Mouse (Mus musculus): Measurements from ENCODE around the gene Smarca4. TPM values are rescaled to one million over a fixed set of nuclear protein-coding genes. Genes with fewer than 3 reads are reported as not detected.
A peak's percentile ranks its signal among the peaks of the same experiment; 100 is the strongest.
"Not testable (repeated sequence)": the region's sequence is repeated elsewhere in the genome, so short reads cannot be mapped to it uniquely, and the experiment has no call there.

Gene Smarca4
- polyA plus RNA-seq, 1 experiment from 2014 or later = 27.2 TPM

DNA sequence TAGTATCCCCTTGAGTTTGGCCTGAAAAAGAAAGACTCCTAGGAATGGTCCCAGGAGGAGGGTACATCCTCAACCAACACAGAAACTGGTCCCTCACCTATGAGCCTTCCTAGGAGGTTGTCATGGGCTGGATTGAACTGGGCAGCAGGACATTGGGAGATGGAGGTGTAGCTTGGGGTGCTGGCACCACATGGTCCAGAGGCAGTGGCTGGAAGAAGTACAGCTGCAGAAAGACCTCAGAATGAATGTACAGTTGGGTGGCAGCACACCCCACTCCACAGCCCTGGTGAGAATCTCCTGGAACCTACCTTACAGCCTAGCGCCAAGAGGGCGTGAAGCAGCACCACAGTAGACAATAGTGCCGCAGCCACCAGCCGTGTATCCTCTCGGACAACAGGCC is 26.4 kb upstream of the Smarca4 start:
- TF ChIP-seq EP300 (optimal IDR thresholded peaks at IDR 0.05) (no peak), CTCF (IDR thresholded peaks at IDR 0.05; ENCODE audit: low read depth) (no peak)
- Histone ChIP-seq H3K36me3 (ENCODE audit: control insufficient read depth, insufficient read depth, low read length) (peaks cover 46% of the 10 kb centered on the region), H3K4me3 (ENCODE audit: low read depth, low read length) (no peak overlapping the region), H3K4me1 (replicated peaks; ENCODE audit: control insufficient read depth, insufficient read depth) (no peaks in the 10 kb centered on the region), H3K9ac (ENCODE audit: low read length) (no peak overlapping the region), H3K9me3 (ENCODE audit: control insufficient read depth, low read length) (no peaks in the 10 kb centered on the region), H3K4me2 (replicated peaks; ENCODE audit: low read depth) (no peak overlapping the region), H3K27me3 (ENCODE audit: control insufficient read depth, insufficient read depth, low read length) (no peaks in the 10 kb centered on the region), H3K27ac (replicated peaks) (no peak overlapping the region)
- no peak for ATAC-seq (ENCODE audit: low FRiP score, low TSS enrichment)
- no peak for DNase-seq (ENCODE audit: low spot score)
- WGBS = 85% methylated on average over 5 of the region's 5 CpGs

GRCm38 (mm10) chr9:21591127-21591830 is 24.7 kb upstream of the Smarca4 start:
- peaks cover 31% of the 10 kb centered on the region for H3K36me3 ChIP-seq (ENCODE audit: control insufficient read depth, insufficient read depth, low read length)
- ATAC-seq (ENCODE audit: low FRiP score, low TSS enrichment) (no peak), DNase-seq (ENCODE audit: low spot score) (no peak)
- H3K4me2 ChIP-seq (replicated peaks; ENCODE audit: low read depth) = peak overlapping the region; percentile 97; the same call in 1 of the 2 replicates
- no peak overlapping the region for H3K4me3 ChIP-seq (ENCODE audit: low read depth, low read length)
- H3K27me3 ChIP-seq (ENCODE audit: control insufficient read depth, insufficient read depth, low read length) = no peaks in the 10 kb centered on the region
- H3K27ac ChIP-seq (replicated peaks) = 0 out of 2 replicates have a peak overlapping the region, but pooled peaks have one; percentile 78
- TF ChIP-seq EP300 (optimal IDR thresholded peaks at IDR 0.05) (no peak), CTCF (IDR thresholded peaks at IDR 0.05; ENCODE audit: low read depth) (no peak)
- no peaks in the 10 kb centered on the region for H3K4me1 ChIP-seq (replicated peaks; ENCODE audit: control insufficient read depth, insufficient read depth)
- 79% methylated on average over 6 of the region's 6 CpGs for WGBS
- no peak overlapping the region for H3K9ac ChIP-seq (ENCODE audit: low read length)
- no peaks in the 10 kb centered on the region for H3K9me3 ChIP-seq (ENCODE audit: control insufficient read depth, low read length)

DNA sequence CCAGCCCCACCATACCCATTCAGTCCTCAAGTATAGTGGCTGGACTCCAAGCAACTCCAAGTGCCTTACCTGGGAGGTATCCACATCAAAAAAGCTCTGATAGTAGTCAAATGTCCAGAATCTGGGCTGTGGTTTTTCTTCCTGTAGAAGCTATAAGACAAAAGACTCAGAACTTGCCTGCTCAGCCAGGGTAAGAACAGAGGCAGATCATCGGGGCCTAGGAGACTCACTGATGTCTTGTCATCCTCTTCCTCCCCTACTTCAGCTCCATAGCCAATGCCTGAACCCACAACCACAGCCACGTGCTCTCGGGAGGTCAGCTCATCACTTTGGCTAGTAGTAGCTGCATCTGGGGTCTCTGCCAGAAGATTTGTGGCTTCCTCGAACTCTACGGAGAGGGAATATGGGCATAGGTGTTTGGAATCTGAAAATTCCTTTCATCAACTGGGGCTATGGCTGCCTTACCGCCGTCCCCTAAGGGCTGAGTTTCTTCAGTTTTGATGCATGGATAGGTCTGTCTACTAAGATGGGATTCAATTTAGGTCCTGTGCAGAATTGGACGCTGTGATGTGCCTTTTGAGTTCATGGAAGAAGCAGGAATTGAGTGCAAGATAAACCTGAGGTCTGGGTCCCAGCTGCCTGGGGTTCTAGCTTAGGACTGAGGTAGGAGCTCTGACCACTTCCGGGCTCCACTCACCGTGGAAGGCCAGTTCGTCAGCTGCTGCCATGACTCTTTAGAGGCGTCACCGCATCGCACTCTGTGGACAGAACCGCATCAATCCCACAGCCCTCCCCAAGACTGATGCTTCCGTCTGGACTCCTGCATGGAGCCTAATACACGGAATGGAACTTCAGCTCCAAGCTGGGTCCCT is 23.9 kb upstream of the Smarca4 start:
- TF ChIP-seq CTCF (IDR thresholded peaks at IDR 0.05; ENCODE audit: low read depth) (no peak), EP300 (optimal IDR thresholded peaks at IDR 0.05) (no peak)
- H3K27ac ChIP-seq (replicated peaks) = peak overlapping the region; percentile 78
- H3K4me3 ChIP-seq (ENCODE audit: low read depth, low read length) = peak overlapping the region; percentile 76
- H3K9me3 ChIP-seq (ENCODE audit: control insufficient read depth, low read length) = no peaks in the 10 kb centered on the region
- peak overlapping the region; percentile 89 for H3K9ac ChIP-seq (ENCODE audit: low read length)
- WGBS = 14% methylated on average over 17 of the region's 17 CpGs
- no peaks in the 10 kb centered on the region for H3K4me1 ChIP-seq (replicated peaks; ENCODE audit: control insufficient read depth, insufficient read depth)
- no peaks in the 10 kb centered on the region for H3K27me3 ChIP-seq (ENCODE audit: control insufficient read depth, insufficient read depth, low read length)
- H3K36me3 ChIP-seq (ENCODE audit: control insufficient read depth, insufficient read depth, low read length) = peaks cover 24% of the 10 kb centered on the region
- peak overlapping the region; percentile 97 for H3K4me2 ChIP-seq (replicated peaks; ENCODE audit: low read depth)
- DNase-seq (ENCODE audit: low spot score) = no peak
- ATAC-seq (ENCODE audit: low FRiP score, low TSS enrichment) = peak; percentile 79

DNA sequence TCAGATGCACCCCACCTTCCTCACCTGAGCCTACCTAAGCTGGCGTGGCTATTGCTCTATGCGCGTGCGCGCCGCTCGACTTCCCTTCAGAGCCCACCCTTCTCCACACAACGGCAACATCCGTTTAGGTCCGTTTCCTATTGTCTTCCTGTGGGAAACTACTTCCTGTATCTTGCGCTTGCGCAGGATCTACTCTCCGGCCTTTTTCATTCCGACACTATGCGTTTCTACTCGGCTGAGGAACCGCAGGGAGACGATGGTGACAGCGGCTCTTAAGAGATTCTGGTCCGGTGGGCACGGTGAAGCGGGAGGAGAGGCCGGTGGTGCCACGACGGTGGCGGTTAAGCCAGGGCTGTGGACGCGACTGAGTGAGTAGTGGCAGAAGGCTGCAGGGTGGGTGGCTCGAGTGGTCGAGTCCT is 23.3 kb upstream of the Smarca4 start, which contains the start of the genes Timm29 and Yipf2:
Gene Timm29, plus strand, starts transcription at position 20 of the 419 bp plus-strand sequence.
Gene Yipf2, minus strand, starts transcription at position 126 of the 419 bp plus-strand sequence.
- TF ChIP-seq EP300 (optimal IDR thresholded peaks at IDR 0.05) (no peak), CTCF (IDR thresholded peaks at IDR 0.05; ENCODE audit: low read depth) (no peak)
- H3K4me3 ChIP-seq (ENCODE audit: low read depth, low read length) = peak within 1 kb of the TSS; percentile 76
- no peaks in the 10 kb centered on the region for H3K4me1 ChIP-seq (replicated peaks; ENCODE audit: control insufficient read depth, insufficient read depth)
- 0% methylated on average over 30 of the region's 30 CpGs for WGBS
- H3K27me3 ChIP-seq (ENCODE audit: control insufficient read depth, insufficient read depth, low read length) = no peaks in the 10 kb centered on the region
- H3K36me3 ChIP-seq (ENCODE audit: control insufficient read depth, insufficient read depth, low read length) = peaks cover 17% of the 10 kb centered on the region
- H3K9ac ChIP-seq (ENCODE audit: low read length) = peak within 1 kb of the TSS; percentile 89
- DNase-seq (ENCODE audit: low spot score) = peak; percentile 90
- H3K9me3 ChIP-seq (ENCODE audit: control insufficient read depth, low read length) = no peaks in the 10 kb centered on the region
- H3K27ac ChIP-seq (replicated peaks) = peak within 1 kb of the TSS; percentile 90
- ATAC-seq (ENCODE audit: low FRiP score, low TSS enrichment) = peak; percentile 93
- peak within 1 kb of the TSS; percentile 97 for H3K4me2 ChIP-seq (replicated peaks; ENCODE audit: low read depth)

DNA sequence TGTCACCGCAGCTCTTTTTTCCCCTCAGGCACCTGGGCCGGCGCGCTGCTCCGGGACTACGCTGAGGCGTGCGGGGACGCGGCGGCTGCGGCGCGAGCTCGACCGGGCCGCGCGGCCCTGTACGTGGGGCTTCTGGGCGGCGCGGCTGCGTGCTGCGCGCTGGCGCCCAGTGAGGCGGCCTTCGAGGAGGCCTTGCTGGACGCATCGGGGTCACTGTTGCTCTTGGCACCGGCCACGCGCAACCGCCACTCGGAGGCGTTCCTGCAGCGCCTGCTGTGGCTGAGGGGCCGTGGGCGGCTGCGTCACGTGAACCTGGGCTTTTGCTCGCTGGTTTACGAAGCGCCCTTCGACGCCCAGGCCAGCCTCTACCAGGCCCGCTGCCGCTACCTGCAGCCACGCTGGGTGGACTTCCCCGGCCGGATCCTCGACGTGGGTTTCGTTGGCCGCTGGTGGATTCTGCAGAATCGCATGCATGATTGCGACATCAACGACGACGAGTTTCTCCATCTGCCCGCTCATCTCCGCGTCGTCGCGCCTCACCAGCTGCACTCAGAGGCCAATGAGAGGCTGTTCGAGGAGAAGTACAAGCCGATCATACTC is 22.7 kb upstream of the Smarca4 start:
- TF ChIP-seq EP300 (optimal IDR thresholded peaks at IDR 0.05) = no peak
- no peak for TF ChIP-seq CTCF (IDR thresholded peaks at IDR 0.05; ENCODE audit: low read depth)
- WGBS = under 1% methylated on average over 69 of the region's 69 CpGs
- H3K36me3 ChIP-seq (ENCODE audit: control insufficient read depth, insufficient read depth, low read length) = peaks cover 15% of the 10 kb centered on the region

GRCm38 (mm10) chr9:21594350-21594749 is 21.6 kb upstream of the Smarca4 start:
- H3K4me3 ChIP-seq (ENCODE audit: low read depth, low read length); H3K9ac ChIP-seq (ENCODE audit: low read length); H3K9me3 ChIP-seq (ENCODE audit: control insufficient read depth, low read length); H3K36me3 ChIP-seq (ENCODE audit: control insufficient read depth, insufficient read depth, low read length); DNase-seq (ENCODE audit: low spot score); H3K27ac ChIP-seq (replicated peaks); ATAC-seq (ENCODE audit: low FRiP score, low TSS enrichment); H3K4me1 ChIP-seq (replicated peaks; ENCODE audit: control insufficient read depth, insufficient read depth); H3K27me3 ChIP-seq (ENCODE audit: control insufficient read depth, insufficient read depth, low read length): not testable (repeated sequence)
- 74% methylated on average over 8 of the region's 8 CpGs for WGBS
- H3K4me2 ChIP-seq (replicated peaks; ENCODE audit: low read depth) = peak overlapping the region; percentile 97

More for the DNA sequence above, 22.7 kb upstream of the Smarca4 start:
- Histone ChIP-seq H3K9me3 (ENCODE audit: control insufficient read depth, low read length) (no peaks in the 10 kb centered on the region), H3K27me3 (ENCODE audit: control insufficient read depth, insufficient read depth, low read length) (no peaks in the 10 kb centered on the region), H3K27ac (replicated peaks) (peak overlapping the region; percentile 90), H3K9ac (ENCODE audit: low read length) (peak overlapping the region; percentile 89), H3K4me2 (replicated peaks; ENCODE audit: low read depth) (peak overlapping the region; percentile 97), H3K4me3 (ENCODE audit: low read depth, low read length) (peak overlapping the region; percentile 76), H3K4me1 (replicated peaks; ENCODE audit: control insufficient read depth, insufficient read depth) (no peaks in the 10 kb centered on the region)
- ATAC-seq (ENCODE audit: low FRiP score, low TSS enrichment) (peak; percentile 65), DNase-seq (ENCODE audit: low spot score) (peak; percentile 59)

All from stomach, postnatal 0 days (tissue).